24 mouse cellular contexts compared by ENCODE assay signal in genomic region chr4:38031371-38031770, GRCm38 (mm10).
DNase-seq lines count a peak whose midpoint lies in the region; ATAC-seq lines count a peak whose summit lies in the region.
"Had no signal": no experiment of that assay in that cellular context is flagged by ENCODE, and none has a peak within 500 bp of the region (broad histone marks: within the 10 kb centered on the region; RNA-seq: fewer than 3 reads in every experiment).

No protein-coding gene starts in this region.

- H3K27me3 ChIP-seq in forebrain, embryonic 15.5 days, result no peaks in the 10 kb centered on the region
- no peaks in the 10 kb centered on the region for H3K27me3 ChIP-seq in forebrain, embryonic 11.5 days (ENCODE audit: control insufficient read depth, insufficient read depth, low read length)
- H3K27me3 ChIP-seq in forebrain, embryonic 16.5 days (replicated peaks; ENCODE audit: control insufficient read depth, insufficient read depth, low read length), result no peaks in the 10 kb centered on the region
- H3K27me3 ChIP-seq: CH12.LX; embryonic facial prominence, embryonic 15.5 days; heart, embryonic 13.5 days; hindbrain, embryonic 15.5 days; Patski had no signal

- no peaks in the 10 kb centered on the region for H3K4me1 ChIP-seq in forebrain, embryonic 15.5 days
- H3K4me1 ChIP-seq in forebrain, embryonic 11.5 days (replicated peaks; ENCODE audit: control insufficient read depth, insufficient read depth, low read length), result no peaks in the 10 kb centered on the region
- H3K4me1 ChIP-seq in forebrain, embryonic 16.5 days (replicated peaks; ENCODE audit: control insufficient read depth, insufficient read depth, low read length), result no peaks in the 10 kb centered on the region
- H3K4me1 ChIP-seq: embryonic facial prominence, embryonic 15.5 days; heart, embryonic 13.5 days; hindbrain, embryonic 15.5 days had no signal

- ATAC-seq in forebrain, embryonic 15.5 days (replicated peaks), result peak; percentile 64
- no peak for ATAC-seq in forebrain, embryonic 11.5 days (replicated peaks; ENCODE audit: low FRiP score)
- peak; percentile 73 for ATAC-seq in forebrain, embryonic 16.5 days
- ATAC-seq: activated CD4-positive, CD25-positive, alpha-beta regulatory T cell, adult 4 months; inflammation-experienced regulatory T-cells, adult 6 months; intestine, postnatal 0 days; Patski had no signal

- DNase-seq in forebrain, embryonic 11.5 days (ENCODE audit: low spot score), result no peak
- DNase-seq in layer of hippocampus, adult 9-11 months, result peak; percentile 24
- no peak for DNase-seq in layer of hippocampus, postnatal 25 days (ENCODE audit: extremely low spot score in 1 of 2, low spot score in 1 of 2)
- peak; percentile 32 for DNase-seq in brain, adult 2 months (ENCODE audit: low read depth, low spot score)
- no peak for DNase-seq in cerebellum, postnatal 36 days
- DNase-seq: adrenal gland, postnatal 14 days; cerebellum, adult 2 months; cerebellum, postnatal 10 days; embryo, embryonic 11 days; gastrocnemius, adult 2 months; gastrocnemius, postnatal 36 days; heart, adult 11 months; heart, postnatal 36 days had no signal

- H3K4me2 ChIP-seq in forebrain, embryonic 15.5 days (replicated peaks), result no peak overlapping the region
- no peak overlapping the region for H3K4me2 ChIP-seq in forebrain, embryonic 11.5 days (ENCODE audit: low read depth, low read length, severe bottlenecking)
- H3K4me2 ChIP-seq in forebrain, embryonic 16.5 days (ENCODE audit: low read length), result no peak overlapping the region
- H3K4me2 ChIP-seq: embryonic facial prominence, embryonic 15.5 days; heart, embryonic 13.5 days; hindbrain, embryonic 15.5 days had no signal

- H3K36me3 ChIP-seq in forebrain, embryonic 15.5 days, result no peaks in the 10 kb centered on the region
- no peaks in the 10 kb centered on the region for H3K36me3 ChIP-seq in forebrain, embryonic 11.5 days (ENCODE audit: control insufficient read depth, insufficient read depth, low read length)
- H3K36me3 ChIP-seq in forebrain, embryonic 16.5 days (ENCODE audit: control insufficient read depth, insufficient read depth), result no peaks in the 10 kb centered on the region
- H3K36me3 ChIP-seq: embryonic facial prominence, embryonic 15.5 days; heart, embryonic 13.5 days; hindbrain, embryonic 15.5 days had no signal

- H3K27ac ChIP-seq in forebrain, embryonic 15.5 days (replicated peaks), result no peak overlapping the region
- no peak overlapping the region for H3K27ac ChIP-seq in forebrain, embryonic 11.5 days (ENCODE audit: low read depth, low read length)
- H3K27ac ChIP-seq in forebrain, embryonic 16.5 days (ENCODE audit: low read length), result no peak overlapping the region
- H3K27ac ChIP-seq: embryonic facial prominence, embryonic 15.5 days; gastrocnemius, adult 2 months; heart, embryonic 13.5 days; hindbrain, embryonic 15.5 days had no signal

- WGBS in forebrain, embryonic 15.5 days, result 74% methylated on average over 1 of the region's 1 CpGs
- 82% methylated on average over 1 of the region's 1 CpGs for WGBS in forebrain, embryonic 11.5 days
- WGBS in forebrain, embryonic 16.5 days, result 50% methylated on average over 1 of the region's 1 CpGs

- H3K4me3 ChIP-seq in forebrain, embryonic 15.5 days, result no peak overlapping the region
- H3K4me3 ChIP-seq in forebrain, embryonic 11.5 days (ENCODE audit: low read depth, low read length), result no peak overlapping the region
- H3K4me3 ChIP-seq in forebrain, embryonic 16.5 days (replicated peaks; ENCODE audit: low read length), result no peak overlapping the region
- H3K4me3 ChIP-seq: embryonic facial prominence, embryonic 15.5 days; erythroblast, embryonic 14.5 days; gastrocnemius, adult 2 months; heart, embryonic 13.5 days; hindbrain, embryonic 15.5 days had no signal

- H3K9ac ChIP-seq in forebrain, embryonic 15.5 days (replicated peaks), result no peak overlapping the region
- no peak overlapping the region for H3K9ac ChIP-seq in forebrain, embryonic 11.5 days (ENCODE audit: low read length)
- H3K9ac ChIP-seq in forebrain, embryonic 16.5 days (replicated peaks; ENCODE audit: low read depth, low read length), result no peak overlapping the region
- H3K9ac ChIP-seq: embryonic facial prominence, embryonic 15.5 days; heart, embryonic 13.5 days; hindbrain, embryonic 15.5 days had no signal

- no peaks in the 10 kb centered on the region for H3K9me3 ChIP-seq in forebrain, embryonic 15.5 days
- H3K9me3 ChIP-seq in forebrain, embryonic 11.5 days (ENCODE audit: control insufficient read depth, low read length), result no peaks in the 10 kb centered on the region
- no peaks in the 10 kb centered on the region for H3K9me3 ChIP-seq in forebrain, embryonic 16.5 days (ENCODE audit: control insufficient read depth, low read length)
- H3K9me3 ChIP-seq: embryonic facial prominence, embryonic 15.5 days; heart, embryonic 13.5 days; hindbrain, embryonic 15.5 days had no signal

Comparison
In these comparisons a context has a peak if more than half of its experiments do, and no peak if none do; other contexts are left out.
1. DNase-seq: peak in layer of hippocampus, adult 9-11 months (single experiment) and brain, adult 2 months (single experiment); none in forebrain, embryonic 11.5 days (single experiment), layer of hippocampus, postnatal 25 days (0 of 2) and cerebellum, postnatal 36 days (0 of 2).